Mouse (Mus musculus) E14TG2a.4 (cell line): ENCODE measurements around the gene Prmt7.

Source experiments
- H3K27me3 ChIP-seq: 2 replicates; pipeline ENCODE4 v1.6.1; 2014; ENCODE audit warnings: low read length, control low read depth; ENCODE audit not compliant: insufficient read depth
- H3K36me3 ChIP-seq: 2 replicates; pipeline ENCODE4 v1.6.1; 2014; ENCODE audit warnings: low read length, control low read depth; ENCODE audit not compliant: insufficient read depth
- H3K4me1 ChIP-seq: replicated peaks from 2 replicates; pipeline ENCODE4 v1.6.1; 2014; ENCODE audit warnings: low read depth, low read length, control low read depth
- H3K4me3 ChIP-seq: replicated peaks from 2 replicates; pipeline ENCODE4 v1.5.1; 2014; ENCODE audit warnings: mild to moderate bottlenecking, low read length
- H3K9me3 ChIP-seq: 2 replicates; pipeline ENCODE4 v1.6.1; 2014; ENCODE audit warnings: low read length, control low read depth
- CTCF ChIP-seq: conservative IDR thresholded peaks from 2 replicates; pipeline ENCODE4 v1.5.1; 2014; ENCODE audit warnings: low read length
- NANOG ChIP-seq: IDR thresholded peaks from 2 replicates; pipeline ENCODE4 v1.6.1; 2014; ENCODE audit warnings: borderline replicate concordance, low read length, mixed read lengths
- POU5F1 ChIP-seq: IDR thresholded peaks from 2 replicates; pipeline ENCODE4 v1.6.1; 2014; ENCODE audit warnings: low read length, borderline replicate concordance

Gene Prmt7

GRCm38 (mm10) chr8:106210821-106211345, at the start of gene Prmt7, which contains the start of gene Slc7a6os:
TSS of gene Prmt7 (plus strand) at chr8:106210936.
TSS of gene Slc7a6os (minus strand) at chr8:106210935.
- TF ChIP-seq POU5F1: no peak
- no peak for TF ChIP-seq CTCF
- TF ChIP-seq NANOG: no peak
- H3K36me3 ChIP-seq: peaks cover 65% of the 10 kb centered on the region
- peaks cover 48% of the 10 kb centered on the region for H3K4me1 ChIP-seq
- H3K27me3 ChIP-seq: no peaks in the 10 kb centered on the region
- H3K4me3 ChIP-seq: peak within 1 kb of the TSS; percentile 95
- no peaks in the 10 kb centered on the region for H3K9me3 ChIP-seq

- Histone ChIP-seq H3K36me3 (peaks cover 54% of the 10 kb centered on the region), H3K9me3 (no peaks in the 10 kb centered on the region), H3K4me1 (peaks cover 51% of the 10 kb centered on the region), H3K4me3 (no peak overlapping the region), H3K27me3 (peaks cover 26% of the 10 kb centered on the region)
- TF ChIP-seq POU5F1 (no peak), NANOG (no peak), CTCF (no peak)
Measured at GRCm38 (mm10) chr8:106163251-106163650, 47.5 kb upstream of the Prmt7 start.

DNA sequence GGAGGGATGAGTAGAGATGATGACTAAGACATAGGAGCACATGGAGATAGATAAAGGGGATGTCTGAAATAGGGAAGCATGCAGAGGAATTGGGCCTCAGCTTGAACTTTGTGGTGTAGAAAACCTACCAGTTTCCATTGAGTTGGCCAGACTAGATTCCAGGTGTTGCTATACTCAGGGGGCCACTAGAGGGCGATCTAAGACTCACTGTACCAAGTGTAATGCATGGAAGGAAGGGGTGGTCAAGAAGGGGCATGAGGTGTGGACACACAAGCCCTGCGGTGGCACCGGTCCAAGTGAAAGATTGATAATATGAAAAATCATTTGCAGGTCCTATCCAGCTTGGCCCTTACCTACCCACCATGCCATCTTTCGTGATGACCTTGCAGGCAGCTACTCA, 45.3 kb upstream of the Prmt7 start:
- no peak for TF ChIP-seq POU5F1
- no peak for TF ChIP-seq NANOG
- peak; percentile 91 for TF ChIP-seq CTCF
- H3K9me3 ChIP-seq: no peaks in the 10 kb centered on the region
- H3K27me3 ChIP-seq: peaks cover 47% of the 10 kb centered on the region
- H3K4me1 ChIP-seq: peaks cover 44% of the 10 kb centered on the region
- peaks cover 47% of the 10 kb centered on the region for H3K36me3 ChIP-seq
- H3K4me3 ChIP-seq: no peak overlapping the region

DNA sequence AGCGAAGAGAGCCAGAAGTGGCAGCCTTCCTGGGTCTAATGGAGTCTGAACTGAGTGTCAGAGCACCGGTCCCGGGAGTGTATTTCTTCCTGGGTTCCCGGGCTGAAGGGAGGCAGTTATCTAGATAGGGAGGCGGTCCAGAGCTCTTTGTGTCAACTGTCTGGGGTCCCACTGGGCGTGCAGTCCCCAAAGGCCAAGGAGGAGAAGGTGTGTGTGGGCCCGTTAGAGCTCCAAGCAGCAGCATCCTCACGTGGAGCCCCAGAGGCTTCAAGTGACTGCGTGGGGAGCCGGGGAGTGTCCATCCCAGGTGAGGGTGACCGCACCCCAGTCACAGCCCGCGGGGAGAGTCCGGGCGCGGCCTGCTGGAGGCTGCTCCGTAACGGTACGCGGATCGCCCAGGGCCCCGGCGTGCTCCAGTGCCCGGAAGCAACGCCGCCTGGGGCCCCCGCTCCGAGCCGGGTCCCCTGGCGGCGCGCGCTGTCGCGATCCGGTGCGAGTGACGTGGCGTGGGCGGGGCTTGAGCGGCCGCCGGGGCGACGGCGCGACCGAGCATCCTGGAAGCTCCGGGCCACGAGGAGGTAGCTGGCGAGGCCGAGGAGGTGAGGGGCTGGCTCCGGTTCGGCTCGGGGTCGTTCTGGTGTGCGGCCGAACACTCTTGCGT, 42.2 kb upstream of the Prmt7 start, which contains the start of gene Slc7a6:
TSS of gene Slc7a6 (plus strand) at position 502 of the 661 bp plus-strand sequence.
- TF ChIP-seq CTCF (no peak), POU5F1 (no peak), NANOG (no peak)
- peaks cover 19% of the 10 kb centered on the region for H3K4me1 ChIP-seq
- H3K4me3 ChIP-seq: peak within 1 kb of the TSS; percentile 88
- peaks cover 17% of the 10 kb centered on the region for H3K36me3 ChIP-seq
- no peaks in the 10 kb centered on the region for H3K9me3 ChIP-seq
- H3K27me3 ChIP-seq: peaks cover 47% of the 10 kb centered on the region

- no peak for TF ChIP-seq NANOG
- Histone ChIP-seq H3K4me1 (peaks cover 19% of the 10 kb centered on the region), H3K9me3 (no peaks in the 10 kb centered on the region), H3K27me3 (peaks cover 47% of the 10 kb centered on the region), H3K36me3 (peaks cover 9% of the 10 kb centered on the region), H3K4me3 (peak overlapping the region; percentile 88)
Measured at GRCm38 (mm10) chr8:106169017-106169933, 41.5 kb upstream of the Prmt7 start.

DNA sequence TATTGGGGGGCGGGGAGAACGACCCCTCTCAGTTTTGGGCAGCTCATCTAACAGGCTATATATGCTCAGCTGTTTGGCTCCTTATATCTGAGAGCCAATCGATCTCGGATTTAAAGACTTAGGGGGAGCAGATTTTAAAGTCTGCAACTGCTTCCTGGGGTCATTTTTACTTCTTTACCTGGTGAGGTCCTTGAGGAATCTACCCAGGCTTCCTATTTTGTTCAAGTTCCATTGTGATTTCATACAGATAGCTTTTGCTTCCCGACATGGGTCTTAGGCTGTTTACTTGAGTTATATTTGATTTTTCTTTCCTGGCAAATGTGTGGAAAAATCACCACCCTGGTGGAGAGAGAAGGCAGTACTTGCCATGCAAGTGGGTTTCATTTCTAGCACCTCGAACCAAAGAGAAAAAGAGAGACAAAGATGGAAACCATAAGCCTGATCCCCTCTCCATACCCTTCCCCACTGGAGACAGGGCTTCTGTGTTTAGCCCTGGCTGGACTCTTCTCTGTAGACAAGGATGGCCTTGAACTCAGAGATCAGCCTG, 40.7 kb upstream of the Prmt7 start:
- peak; percentile 18; the same call in 1 of the 2 replicates for TF ChIP-seq CTCF
- no peak for TF ChIP-seq POU5F1
- no peak for TF ChIP-seq NANOG
- peaks cover 47% of the 10 kb centered on the region for H3K27me3 ChIP-seq
- H3K9me3 ChIP-seq: no peaks in the 10 kb centered on the region
- H3K4me3 ChIP-seq: peak overlapping the region; percentile 88
- peaks cover 4% of the 10 kb centered on the region for H3K36me3 ChIP-seq
- H3K4me1 ChIP-seq: peaks cover 19% of the 10 kb centered on the region

- no peak for TF ChIP-seq POU5F1
- no peak for TF ChIP-seq NANOG
- TF ChIP-seq CTCF: no peak
- Histone ChIP-seq H3K4me1 (peaks cover 12% of the 10 kb centered on the region), H3K9me3 (no peaks in the 10 kb centered on the region), H3K27me3 (peaks cover 18% of the 10 kb centered on the region), H3K36me3 (no peaks in the 10 kb centered on the region), H3K4me3 (no peak overlapping the region)
Measured at GRCm38 (mm10) chr8:106173566-106173965, 37.2 kb upstream of the Prmt7 start.

GRCm38 (mm10) chr8:106176891-106177290, 33.8 kb upstream of the Prmt7 start:
- H3K27me3 ChIP-seq: no peaks in the 10 kb centered on the region
- no peak for TF ChIP-seq NANOG
- TF ChIP-seq POU5F1: no peak
- TF ChIP-seq CTCF: no peak
- peaks cover 7% of the 10 kb centered on the region for H3K36me3 ChIP-seq

GRCm38 (mm10) chr8:106177594-106177993, 33.1 kb upstream of the Prmt7 start:
- Histone ChIP-seq H3K4me1 (no peaks in the 10 kb centered on the region), H3K27me3 (no peaks in the 10 kb centered on the region), H3K9me3 (no peaks in the 10 kb centered on the region), H3K36me3 (peaks cover 7% of the 10 kb centered on the region), H3K4me3 (no peak overlapping the region)
- TF ChIP-seq NANOG (no peak), CTCF (no peak), POU5F1 (no peak)

More at GRCm38 (mm10) chr8:106176891-106177290, 33.8 kb upstream of the Prmt7 start:
- no peaks in the 10 kb centered on the region for H3K9me3 ChIP-seq
- no peaks in the 10 kb centered on the region for H3K4me1 ChIP-seq
- no peak overlapping the region for H3K4me3 ChIP-seq
